In genomic region chrX:23295952-23296598, GRCm38 (mm10) we compare ENCODE assay signal across 8 mouse cellular contexts.
DNase-seq lines count a peak whose midpoint lies in the region; ATAC-seq lines count a peak whose summit lies in the region.

No protein-coding gene starts in this region.

- ATAC-seq in midbrain, embryonic 13.5 days: peak; percentile 67; the same call in 1 of the 2 replicates

- no peaks in the 10 kb centered on the region for H3K9me3 ChIP-seq in midbrain, embryonic 13.5 days

- H3K4me3 ChIP-seq in midbrain, embryonic 13.5 days (replicated peaks): no peak overlapping the region

- H3K27me3 ChIP-seq in midbrain, embryonic 13.5 days: no peaks in the 10 kb centered on the region

- 0 out of 2 replicates have a peak, but pooled peaks cover 4% of the 10 kb centered on the region for H3K4me1 ChIP-seq in midbrain, embryonic 13.5 days (replicated peaks)

- peak overlapping the region; percentile 30; the same call in 1 of the 2 replicates for H3K27ac ChIP-seq in midbrain, embryonic 13.5 days

- WGBS in midbrain, embryonic 13.5 days: 27% methylated on average over 5 of the region's 5 CpGs

- no peak overlapping the region for H3K9ac ChIP-seq in midbrain, embryonic 13.5 days (replicated peaks)

- H3K4me2 ChIP-seq in midbrain, embryonic 13.5 days (replicated peaks): no peak overlapping the region

- DNase-seq in ovary, postnatal 36 days (ENCODE audit: low spot score): peak; percentile 43
- no peak for DNase-seq in ovary, postnatal 10 days (ENCODE audit: low spot score)
- DNase-seq in cerebellum, postnatal 14 days: peak; percentile 60 to 74
- DNase-seq in gastrocnemius, adult 18-20 months (ENCODE audit: low spot score): peak; percentile 3
- peak; percentile 41 for DNase-seq in layer of hippocampus, adult 9-11 months
- DNase-seq in spleen, adult 12 weeks (ENCODE audit: low spot score): no peak
- no peak for DNase-seq in ovary, adult 18-20 months (ENCODE audit: low spot score)

- H3K36me3 ChIP-seq in midbrain, embryonic 13.5 days: no peaks in the 10 kb centered on the region

Comparison
In these comparisons a context has a peak if more than half of its experiments do, and no peak if none do; other contexts are left out.
1. DNase-seq: peak in ovary, postnatal 36 days (single experiment), cerebellum, postnatal 14 days (2 of 2), gastrocnemius, adult 18-20 months (single experiment) and layer of hippocampus, adult 9-11 months (single experiment); none in ovary, postnatal 10 days (single experiment), spleen, adult 12 weeks (single experiment) and ovary, adult 18-20 months (single experiment).